Mouse (Mus musculus) megakaryocyte, embryonic 14.5 days (primary cell): ENCODE data around the gene Col1a1.

Source experiments
- FLI1 ChIP-seq: IDR thresholded peaks from 2 replicates; pipeline ENCODE4 v1.6.1; 2012; ENCODE audit warnings: low read length, inconsistent platforms, mixed read lengths
- GATA1 ChIP-seq: IDR thresholded peaks from 3 replicates; pipeline ENCODE4 v1.6.1; 2012; ENCODE audit warnings: mixed read lengths, low read length, inconsistent platforms, borderline replicate concordance

DNA sequence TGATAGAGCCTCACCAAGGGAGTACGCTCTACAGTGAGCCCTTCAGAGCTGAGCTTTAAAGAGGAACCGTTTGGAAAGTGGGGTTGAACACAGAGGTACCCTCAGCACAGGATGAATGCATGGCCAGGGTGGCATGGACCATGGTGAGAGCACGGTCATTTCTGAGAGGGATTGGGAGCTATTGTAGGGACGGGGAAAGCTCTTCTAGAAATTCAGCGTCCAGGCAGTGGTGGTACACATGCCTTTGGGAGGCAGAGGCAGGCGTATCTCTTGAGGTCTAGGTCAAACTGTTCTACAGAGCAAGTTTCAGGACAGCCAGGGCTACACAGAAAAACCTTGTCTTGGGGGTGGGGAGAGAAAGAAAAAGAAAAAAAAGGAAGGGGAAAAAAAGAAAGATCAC is 61.0 kb downstream of the Col1a1 start:
- TF ChIP-seq GATA1 (no peak), FLI1 (no peak)
